Mouse (Mus musculus): ENCODE measurements around the gene Mpp1.

DNA sequence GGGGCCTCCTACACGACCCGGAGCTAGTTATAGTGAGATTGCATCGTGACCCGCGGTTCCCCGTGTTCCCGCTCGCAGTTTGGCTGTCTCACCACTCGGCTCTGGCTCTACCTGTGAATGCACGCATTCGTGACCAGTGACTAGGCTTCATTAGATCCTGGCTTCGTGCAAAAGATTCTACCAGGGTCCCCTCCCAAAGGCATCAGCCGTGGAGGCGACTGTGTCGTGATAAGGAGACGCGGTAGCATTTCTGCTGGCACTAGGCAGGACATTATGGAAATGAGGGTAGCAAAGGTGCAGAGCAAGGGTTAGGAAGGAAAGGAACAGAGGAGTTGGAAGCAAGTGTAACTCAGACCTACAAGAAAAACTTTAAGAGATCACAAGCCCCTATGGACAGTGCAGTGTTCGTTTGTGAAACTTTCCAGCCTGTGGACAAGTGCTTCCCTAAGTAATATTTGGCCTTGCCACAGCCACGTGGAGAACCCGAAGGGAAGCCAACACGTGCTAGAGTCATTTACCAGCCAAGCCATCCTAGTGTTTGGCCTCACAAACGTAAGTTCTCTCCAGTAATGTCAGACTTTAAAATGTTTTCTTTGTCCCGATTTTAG lies 34.5 kb downstream of the Mpp1 start:
- TF ChIP-seq POLR2A (IDR thresholded peaks at IDR 0.05; ENCODE audit: control insufficient read depth in 1 of 2, insufficient read depth in 1 of 2, low read depth in 1 of 2, low read length in 2 of 2, poor library complexity in 1 of 2): no peak
- TF ChIP-seq ZMIZ1 (IDR thresholded peaks at IDR 0.05; ENCODE audit: low read depth, low read length): no peak
- no peak for TF ChIP-seq TAL1 (IDR thresholded peaks at IDR 0.05; ENCODE audit: low read length)
- no peak for TF ChIP-seq CTCF (IDR thresholded peaks at IDR 0.05 in 2 of 3, conservative IDR thresholded peaks at IDR 0.05 in 1 of 3; ENCODE audit: control insufficient read depth in 1 of 3, insufficient read depth in 1 of 3, low read depth in 2 of 3, low read length in 3 of 3, poor library complexity in 1 of 3, severe bottlenecking in 1 of 3)
- TF ChIP-seq E2F4 (IDR thresholded peaks at IDR 0.05; ENCODE audit: borderline replicate concordance, low read depth, low read length): 0 out of 2 replicates have a peak, but pooled peaks have one; percentile 13
- no peak for TF ChIP-seq NELFE (IDR thresholded peaks at IDR 0.05; ENCODE audit: low read depth, low read length)
- TF ChIP-seq MAX (IDR thresholded peaks at IDR 0.05; ENCODE audit: low read length): peak; percentile 97
- no peak for TF ChIP-seq TCF12 (IDR thresholded peaks at IDR 0.05; ENCODE audit: low read depth, low read length)
- no peak for TF ChIP-seq EP300 (IDR thresholded peaks at IDR 0.05; ENCODE audit: low read depth in 1 of 2, low read length in 2 of 2)
- no peak for TF ChIP-seq NRF1 (IDR thresholded peaks at IDR 0.05; ENCODE audit: insufficient read depth, low read depth, low read length, poor library complexity, severe bottlenecking)
- TF ChIP-seq MAFK (IDR thresholded peaks at IDR 0.05; ENCODE audit: borderline replicate concordance, low read depth, low read length): no peak
- TF ChIP-seq GABPA (IDR thresholded peaks at IDR 0.05; ENCODE audit: low read depth, low read length): no peak
- no peak for TF ChIP-seq ZC3H11A (IDR thresholded peaks at IDR 0.05; ENCODE audit: low read depth, low read length)
- no peak for TF ChIP-seq ELF1 (IDR thresholded peaks at IDR 0.05; ENCODE audit: low read depth, low read length)

All from MEL (cell line).